Mouse (Mus musculus) hindbrain, postnatal 0 days (tissue): ENCODE results near the gene Cilp2. TPM values are rescaled to one million over a fixed set of nuclear protein-coding genes. Genes with fewer than 3 reads are reported as not detected.
A peak's percentile ranks its signal among the peaks of the same experiment; 100 is the strongest.

Source experiments
- ATAC-seq: fragments of 200-750 bp; cut with Nextera tagmentation; 2 replicates; pipeline ENCODE4 v1.8.0; 2017; ENCODE audit warnings: mild to moderate bottlenecking, moderate TSS enrichment, moderate library complexity
- DNase-seq: peaks from one replicate; pipeline ENCODE4 v3.0.0-alpha.2; 2015; ENCODE audit warnings: low spot score
- H3K27ac ChIP-seq: fragments of 300-500 bp; sonication (generic); 2 replicates; pipeline ENCODE4 v1.5.1; 2014; ENCODE audit warnings: mild to moderate bottlenecking
- H3K27me3 ChIP-seq: fragments of 300-500 bp; sonication (generic); 2 replicates; pipeline ENCODE4 v1.6.1; 2014; ENCODE audit warnings: low read length, mixed read lengths; ENCODE audit not compliant: insufficient read depth
- H3K36me3 ChIP-seq: fragments of 300-500 bp; sonication (generic); 2 replicates; pipeline ENCODE4 v1.6.1; 2014; ENCODE audit warnings: low read length, mixed read lengths; ENCODE audit not compliant: insufficient read depth
- H3K4me1 ChIP-seq: fragments of 300-500 bp; sonication (generic); 2 replicates; pipeline ENCODE4 v1.6.1; 2014; ENCODE audit warnings: antibody characterized with exemption, low read length, mixed read lengths; ENCODE audit not compliant: insufficient read depth
- H3K4me2 ChIP-seq: fragments of 300-500 bp; sonication (generic); 2 replicates; pipeline ENCODE4 v1.6.1; 2014; ENCODE audit warnings: low read depth, mild to moderate bottlenecking, low read length, moderate library complexity, mixed read lengths
- H3K4me3 ChIP-seq: fragments of 300-500 bp; sonication (generic); 2 replicates; pipeline ENCODE4 v1.5.1; 2014; ENCODE audit warnings: low read length
- H3K9ac ChIP-seq: fragments of 300-500 bp; sonication (generic); replicated peaks from 2 replicates; pipeline ENCODE4 v1.6.1; 2014; ENCODE audit warnings: mild to moderate bottlenecking, low read length, moderate library complexity, mixed read lengths
- H3K9me3 ChIP-seq: fragments of 300-500 bp; sonication (generic); 2 replicates; pipeline ENCODE4 v1.6.1; 2016; ENCODE audit warnings: low read length, mixed read lengths
- CTCF ChIP-seq: IDR thresholded peaks from 2 replicates; pipeline ENCODE4 v1.5.1; 2016; ENCODE audit warnings: antibody characterized with exemption, control low read depth, low read depth
- WGBS: fragments of 180-500 bp; shearing (Covaris S2); extraction: QIAGEN DNeasy Blood & Tissue Kit; methylation state at CpG from one replicate; pipeline ENCODE4 v1.1.7; 2014; 5-methylcytosine and 5-hydroxymethylcytosine counted together
- polyA plus RNA-seq: library from polyadenylated mRNA; unstranded; fragments of >200 nt; fragmentation: Nextera tagmentation; extraction: Ambion mirVana; gene quantifications from 2 replicates; pipeline ENCODE4 v1.2.1, GENCODE M21; 2015
- total RNA-seq: library from RNA; depleted of rRNA; stranded (reverse); fragments of >200 nt; gene quantifications from 2 replicates; pipeline ENCODE4 v1.2.3, GENCODE M21; 2014

Cilp2 gene
- total and polyA plus RNA-seq, 2 experiments from 2014 or later, result 7.2 to 14.3 TPM

DNA sequence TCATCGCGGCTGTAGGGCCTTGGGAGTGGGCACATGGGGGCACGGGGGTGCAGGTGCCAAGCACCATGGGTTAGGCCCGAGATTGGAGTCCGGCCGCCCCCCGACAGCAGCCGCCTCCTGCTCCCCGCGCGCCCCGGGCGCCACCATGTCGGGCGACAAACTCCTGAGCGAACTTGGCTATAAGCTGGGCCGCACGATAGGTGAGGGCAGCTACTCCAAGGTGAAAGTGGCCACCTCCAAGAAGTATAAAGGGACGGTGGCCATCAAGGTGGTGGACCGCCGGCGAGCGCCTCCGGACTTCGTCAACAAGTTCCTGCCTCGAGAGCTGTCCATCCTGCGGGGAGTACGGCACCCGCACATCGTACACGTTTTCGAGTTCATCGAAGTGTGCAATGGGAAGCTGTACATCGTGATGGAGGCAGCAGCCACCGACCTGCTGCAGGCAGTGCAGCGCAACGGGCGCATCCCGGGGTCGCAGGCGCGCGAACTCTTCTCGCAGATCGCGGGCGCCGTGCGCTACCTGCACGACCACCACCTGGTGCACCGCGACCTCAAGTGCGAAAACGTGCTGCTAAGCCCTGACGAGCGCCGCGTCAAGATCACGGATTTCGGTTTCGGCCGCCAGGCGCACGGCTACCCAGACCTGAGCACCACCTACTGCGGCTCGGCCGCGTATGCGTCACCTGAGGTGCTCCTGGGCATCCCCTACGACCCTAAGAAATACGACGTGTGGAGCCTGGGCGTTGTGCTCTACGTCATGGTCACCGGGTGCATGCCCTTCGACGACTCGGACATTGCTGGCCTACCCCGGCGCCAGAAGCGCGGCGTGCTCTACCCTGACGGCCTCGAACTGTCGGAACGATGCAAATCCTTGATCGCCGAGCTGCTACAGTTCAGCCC lies 14.9 kb upstream of the Cilp2 start, which contains the start of the genes Tssk6, Ndufa13 and Yjefn3:
Tssk6 (plus strand) TSS at position 22 of the 900 bp plus-strand sequence.
Ndufa13 (minus strand) TSS at position 396 of the 900 bp plus-strand sequence.
Yjefn3 (minus strand) TSS at position 550 of the 900 bp plus-strand sequence.
- Histone ChIP-seq H3K4me3 (peak within 1 kb of the TSS; percentile 76), H3K9me3 (no peaks in the 10 kb centered on the region), H3K27me3 (no peaks in the 10 kb centered on the region), H3K4me1 (peaks cover 16% of the 10 kb centered on the region), H3K4me2 (peak within 1 kb of the TSS; percentile 74), H3K36me3 (no peaks in the 10 kb centered on the region), H3K9ac (peak within 1 kb of the TSS; percentile 73), H3K27ac (peak within 1 kb of the TSS; percentile 95)
- TF ChIP-seq CTCF, result peak; percentile 38; the same call in 1 of the 2 replicates
- WGBS, result 6% methylated on average over 89 of the region's 89 CpGs
- DNase-seq (no peak), ATAC-seq (peak; percentile 66)

DNA sequence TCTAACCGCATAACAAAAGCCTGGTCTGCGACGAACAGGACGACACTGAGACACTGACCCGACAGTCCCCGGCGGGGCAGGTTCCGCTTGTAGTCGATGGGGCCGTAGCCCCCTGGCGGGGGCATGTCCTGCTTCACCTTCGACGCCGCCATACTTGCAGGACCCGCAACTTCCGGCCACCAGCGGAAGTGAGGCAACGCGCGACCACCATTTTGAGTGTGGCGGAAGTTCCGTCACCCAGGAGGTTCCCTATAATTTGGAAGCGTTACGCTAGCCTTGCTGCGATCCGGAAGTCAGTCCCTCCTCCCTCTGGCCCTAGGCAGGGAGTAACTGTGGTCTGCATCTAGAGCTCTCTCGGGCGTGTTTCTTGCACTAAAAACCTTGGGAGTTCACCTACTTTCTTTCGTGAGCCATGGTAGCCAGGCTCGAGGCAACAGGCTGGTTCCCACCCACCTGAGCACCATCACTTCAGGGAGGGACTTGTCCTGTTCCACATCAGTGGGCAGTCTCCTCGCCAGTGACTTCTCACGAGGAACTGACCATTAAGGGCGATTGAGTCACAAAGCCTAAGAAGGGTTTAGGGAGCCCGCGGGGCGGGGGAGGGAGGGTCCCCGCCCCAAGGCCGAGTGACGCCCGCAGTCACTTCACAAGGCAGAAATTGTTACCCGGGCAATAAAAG lies 14.1 kb upstream of the Cilp2 start:
- H3K9me3 ChIP-seq, result no peaks in the 10 kb centered on the region
- H3K4me1 ChIP-seq, result peaks cover 16% of the 10 kb centered on the region
- peak; percentile 81 for ATAC-seq
- H3K9ac ChIP-seq, result peak overlapping the region; percentile 73
- H3K27ac ChIP-seq, result peak overlapping the region; percentile 95
- no peaks in the 10 kb centered on the region for H3K27me3 ChIP-seq
- peak overlapping the region; percentile 74 for H3K4me2 ChIP-seq
- peak; percentile 97 for DNase-seq
- WGBS, result 2% methylated on average over 41 of the region's 41 CpGs
- peak overlapping the region; percentile 76 for H3K4me3 ChIP-seq
- H3K36me3 ChIP-seq, result no peaks in the 10 kb centered on the region
- peak; percentile 79 for TF ChIP-seq CTCF

- no peak for ATAC-seq
- Histone ChIP-seq H3K4me1 (peaks cover 16% of the 10 kb centered on the region), H3K4me2 (peak overlapping the region; percentile 74), H3K4me3 (peak overlapping the region; percentile 76), H3K9me3 (no peaks in the 10 kb centered on the region), H3K27ac (peak overlapping the region; percentile 95), H3K27me3 (no peaks in the 10 kb centered on the region), H3K36me3 (no peaks in the 10 kb centered on the region), H3K9ac (peak overlapping the region; percentile 73)
- 18% methylated on average over 12 of the region's 12 CpGs for WGBS
- DNase-seq, result no peak
- no peak for TF ChIP-seq CTCF
Measured at GRCm38 (mm10) chr8:69900895-69901451, 13.5 kb upstream of the Cilp2 start.

- no peak overlapping the region for H3K27ac ChIP-seq
- peak overlapping the region; percentile 74; the same call in 1 of the 2 replicates for H3K4me2 ChIP-seq
- H3K9me3 ChIP-seq, result no peaks in the 10 kb centered on the region
- no peaks in the 10 kb centered on the region for H3K27me3 ChIP-seq
- no peak overlapping the region for H3K4me3 ChIP-seq
- ATAC-seq (no peak), DNase-seq (no peak)
- H3K4me1 ChIP-seq, result peaks cover 16% of the 10 kb centered on the region
- no peak overlapping the region for H3K9ac ChIP-seq
- no peak for TF ChIP-seq CTCF
- WGBS, result 94% methylated on average over 2 of the region's 2 CpGs
- H3K36me3 ChIP-seq, result no peaks in the 10 kb centered on the region
Measured at GRCm38 (mm10) chr8:69899876-69900275, 12.4 kb upstream of the Cilp2 start.

DNA sequence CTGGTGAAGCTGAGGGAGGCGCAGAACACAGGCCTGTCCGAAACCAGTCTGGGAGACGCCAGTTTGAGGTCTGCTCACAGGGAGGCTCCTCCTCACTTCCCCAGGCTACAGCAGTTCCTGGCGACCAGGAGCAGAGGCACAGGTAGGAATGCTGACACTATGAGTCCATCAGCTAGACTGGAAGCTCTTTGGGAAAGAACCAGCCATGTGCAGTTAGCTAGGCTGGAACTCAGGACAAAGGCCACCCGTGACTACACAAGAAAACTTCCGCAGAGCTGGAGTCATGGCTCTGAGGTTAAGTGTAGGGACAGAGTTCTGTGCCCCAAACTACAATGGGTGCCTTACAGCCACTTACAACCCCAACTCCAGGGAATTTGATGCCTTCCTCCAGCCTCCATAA lies 10.4 kb upstream of the Cilp2 start:
- H3K9ac ChIP-seq, result no peak overlapping the region
- H3K36me3 ChIP-seq, result peaks cover 5% of the 10 kb centered on the region; the same call in 1 of the 2 replicates
- no peak overlapping the region for H3K4me3 ChIP-seq
- no peak for DNase-seq
- 90% methylated on average over 6 of the region's 6 CpGs for WGBS
- no peak for TF ChIP-seq CTCF
- no peaks in the 10 kb centered on the region for H3K27me3 ChIP-seq
- ATAC-seq, result no peak
- no peak overlapping the region for H3K4me2 ChIP-seq
- H3K9me3 ChIP-seq, result no peaks in the 10 kb centered on the region
- peaks cover 8% of the 10 kb centered on the region for H3K4me1 ChIP-seq
- H3K27ac ChIP-seq, result no peak overlapping the region

DNA sequence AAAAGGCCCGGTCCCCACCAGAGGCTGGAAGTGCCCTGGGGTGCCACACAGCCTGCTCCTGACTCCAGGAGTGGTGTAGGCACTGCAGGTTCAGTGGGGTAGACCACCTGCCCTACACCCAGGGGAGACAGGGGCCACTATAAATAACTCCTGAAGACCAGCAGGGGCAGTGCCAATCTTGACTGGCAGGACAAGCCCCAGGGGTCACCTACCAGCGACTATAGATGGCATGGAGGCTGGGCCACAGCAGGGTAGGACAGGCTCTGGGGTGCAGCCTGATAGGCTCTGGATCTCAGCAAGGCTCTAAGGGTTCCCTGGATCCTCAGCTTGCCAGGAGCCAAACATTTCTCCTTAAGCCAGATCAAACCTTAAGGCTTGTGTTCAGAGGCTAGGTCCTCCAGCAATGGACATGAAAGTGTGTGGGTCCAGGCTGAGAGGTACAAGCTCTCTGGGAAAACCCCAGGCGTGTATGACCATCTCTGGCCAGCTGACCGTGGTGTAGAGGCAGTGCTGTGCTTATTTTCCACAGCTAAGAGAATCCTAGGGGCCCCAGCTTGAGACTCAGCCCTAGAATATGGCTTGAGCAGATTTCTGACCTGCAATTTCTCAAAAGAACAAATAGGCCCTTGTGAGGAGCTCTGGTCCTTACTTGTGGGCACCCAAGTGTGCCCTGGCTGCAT lies 8.4 kb upstream of the Cilp2 start:
- 65% methylated on average over 4 of the region's 4 CpGs for WGBS
- Histone ChIP-seq H3K9me3 (no peaks in the 10 kb centered on the region), H3K36me3 (peaks cover 5% of the 10 kb centered on the region; the same call in 1 of the 2 replicates), H3K4me2 (no peak overlapping the region), H3K9ac (no peak overlapping the region), H3K27me3 (no peaks in the 10 kb centered on the region), H3K4me1 (peaks cover 8% of the 10 kb centered on the region), H3K4me3 (no peak overlapping the region), H3K27ac (no peak overlapping the region)
- no peak for ATAC-seq
- no peak for DNase-seq
- no peak for TF ChIP-seq CTCF
